Mouse (Mus musculus) adrenal gland, postnatal 14 days (tissue): ENCODE results near the gene Taf9b. TPM values are rescaled to one million over a fixed set of nuclear protein-coding genes. Genes with fewer than 3 reads are reported as not detected.

Source experiments
- total RNA-seq: library from RNA; stranded (reverse); gene quantifications from 2 replicates; pipeline ENCODE4 v1.2.3, GENCODE M21; 2021

The Taf9b gene
- total RNA-seq, 1 experiment from 2014 or later: 17.6 TPM

Other genes starting within 250 kb of the Taf9b start
- 58.0 and 59.5 TPM in 2 replicates for gene Magt1, start 209.3 kb downstream of the Taf9b start, total RNA-seq
- 824 and 885 TPM in 2 replicates for gene Cox7b, start 205.5 kb downstream of the Taf9b start, total RNA-seq
- 30.0 and 31.6 TPM in 2 replicates for gene Atp7a, start 193.9 kb downstream of the Taf9b start, total RNA-seq
- gene Tlr13, start 78.0 kb downstream of the Taf9b start, total RNA-seq: 1.1 and 1.8 TPM in 2 replicates
- 400 and 401 TPM in 2 replicates for gene Pgk1, start 34.1 kb downstream of the Taf9b start, total RNA-seq
- not detected in 2 replicates for gene Fnd3c2, start 34.2 kb upstream of the Taf9b start, total RNA-seq